Mouse (Mus musculus): ENCODE data around the gene Gm10638.

The Gm10638 gene

GRCm38 (mm10) chr8:86745221-86745934 lies at the start of gene Gm10638, which contains the start of gene Siah1a:
Gm10638 (plus strand) TSS chr8:86745699.
Siah1a (minus strand) TSS chr8:86745934.
- DNase-seq (ENCODE audit: low spot score in 2 of 2): peak in 1 of 2 experiments; percentile 58

GRCm38 (mm10) chr8:86695703-86696102 lies 49.8 kb upstream of the Gm10638 start:
- no peak for DNase-seq (ENCODE audit: low spot score in 2 of 2)

GRCm38 (mm10) chr8:86698811-86699421 lies 46.6 kb upstream of the Gm10638 start:
- no peak for DNase-seq (ENCODE audit: low spot score in 2 of 2)

GRCm38 (mm10) chr8:86699471-86699870 lies 46.0 kb upstream of the Gm10638 start:
- no peak for DNase-seq (ENCODE audit: low spot score in 2 of 2)

- no peak for DNase-seq (ENCODE audit: low spot score in 2 of 2)
These were observed 43.0 kb upstream of the Gm10638 start for GRCm38 (mm10) chr8:86702453-86702852.

GRCm38 (mm10) chr8:86705317-86705716 lies 40.2 kb upstream of the Gm10638 start:
- no peak for DNase-seq (ENCODE audit: low spot score in 2 of 2)

GRCm38 (mm10) chr8:86706756-86707155 lies 38.7 kb upstream of the Gm10638 start:
- DNase-seq (ENCODE audit: low spot score in 2 of 2): no peak

GRCm38 (mm10) chr8:86707873-86708272 lies 37.6 kb upstream of the Gm10638 start:
- no peak for DNase-seq (ENCODE audit: low spot score in 2 of 2)

- no peak for DNase-seq (ENCODE audit: low spot score in 2 of 2)
These were observed 32.9 kb upstream of the Gm10638 start for GRCm38 (mm10) chr8:86712594-86712993.

- DNase-seq (ENCODE audit: low spot score in 2 of 2): peak; percentile 67 to 70
These were observed 31.9 kb upstream of the Gm10638 start for GRCm38 (mm10) chr8:86713407-86714188.

GRCm38 (mm10) chr8:86718332-86718994 lies 27.0 kb upstream of the Gm10638 start:
- no peak for DNase-seq (ENCODE audit: low spot score in 2 of 2)

GRCm38 (mm10) chr8:86719368-86719767 lies 26.1 kb upstream of the Gm10638 start:
- DNase-seq (ENCODE audit: low spot score in 2 of 2): no peak

- no peak for DNase-seq (ENCODE audit: low spot score in 2 of 2)
These were observed 24.6 kb upstream of the Gm10638 start for GRCm38 (mm10) chr8:86720756-86721459.

- no peak for DNase-seq (ENCODE audit: low spot score in 2 of 2)
These were observed 24.0 kb upstream of the Gm10638 start for GRCm38 (mm10) chr8:86721490-86721889.

- no peak for DNase-seq (ENCODE audit: low spot score in 2 of 2)
These were observed 18.5 kb upstream of the Gm10638 start for GRCm38 (mm10) chr8:86726959-86727358.

- DNase-seq (ENCODE audit: low spot score in 2 of 2): no peak
These were observed 17.1 kb upstream of the Gm10638 start for GRCm38 (mm10) chr8:86728224-86728950.

- no peak for DNase-seq (ENCODE audit: low spot score in 2 of 2)
These were observed 15.2 kb upstream of the Gm10638 start for GRCm38 (mm10) chr8:86730303-86730702.

GRCm38 (mm10) chr8:86730860-86731259 lies 14.6 kb upstream of the Gm10638 start:
- no peak for DNase-seq (ENCODE audit: low spot score in 2 of 2)

GRCm38 (mm10) chr8:86734171-86734570 lies 11.3 kb upstream of the Gm10638 start:
- DNase-seq (ENCODE audit: low spot score in 2 of 2): no peak

- DNase-seq (ENCODE audit: low spot score in 2 of 2): no peak
These were observed 10.5 kb upstream of the Gm10638 start for GRCm38 (mm10) chr8:86734954-86735353.
